Mouse (Mus musculus) liver, embryonic 14.5 days (tissue): ENCODE results near the gene Fgfr2.

Source experiments
- CTCF ChIP-seq: IDR thresholded peaks from 2 replicates; pipeline ENCODE4 v1.5.1; 2016; ENCODE audit warnings: antibody characterized with exemption, low read depth, control low read depth
- EP300 ChIP-seq: IDR thresholded peaks from 2 replicates; pipeline ENCODE4 v1.6.1; 2016; ENCODE audit warnings: antibody characterized with exemption, low read depth

DNA sequence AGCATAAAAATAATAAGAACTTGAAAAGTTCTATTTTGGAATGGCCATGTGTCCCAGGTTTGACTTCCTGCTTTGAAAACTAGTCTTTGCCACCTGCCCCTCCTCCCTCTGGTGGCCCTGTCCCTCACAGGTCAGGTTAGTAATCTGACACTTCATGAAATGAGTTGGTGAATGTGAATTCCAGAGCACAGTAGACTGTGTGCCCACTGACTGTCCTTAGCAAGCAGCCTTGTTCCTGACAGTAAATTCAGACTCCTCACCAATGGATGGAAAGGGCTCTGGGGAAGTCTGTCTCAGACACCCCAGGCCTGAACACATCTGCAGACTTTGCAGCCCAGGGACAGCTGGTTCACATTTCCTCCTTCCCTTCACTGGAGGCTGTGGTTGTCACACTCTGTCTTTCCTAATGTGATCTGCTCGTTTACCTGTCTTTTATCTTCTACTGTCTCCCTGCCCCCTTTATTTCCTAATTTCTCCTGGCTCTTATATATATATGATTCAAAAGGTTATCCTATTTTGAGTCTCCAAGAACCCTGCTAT, 919.0 kb downstream of the Fgfr2 start:
- TF ChIP-seq CTCF (no peak), EP300 (no peak)
